Mouse (Mus musculus): ENCODE measurements around the gene Caskin2.

DNA sequence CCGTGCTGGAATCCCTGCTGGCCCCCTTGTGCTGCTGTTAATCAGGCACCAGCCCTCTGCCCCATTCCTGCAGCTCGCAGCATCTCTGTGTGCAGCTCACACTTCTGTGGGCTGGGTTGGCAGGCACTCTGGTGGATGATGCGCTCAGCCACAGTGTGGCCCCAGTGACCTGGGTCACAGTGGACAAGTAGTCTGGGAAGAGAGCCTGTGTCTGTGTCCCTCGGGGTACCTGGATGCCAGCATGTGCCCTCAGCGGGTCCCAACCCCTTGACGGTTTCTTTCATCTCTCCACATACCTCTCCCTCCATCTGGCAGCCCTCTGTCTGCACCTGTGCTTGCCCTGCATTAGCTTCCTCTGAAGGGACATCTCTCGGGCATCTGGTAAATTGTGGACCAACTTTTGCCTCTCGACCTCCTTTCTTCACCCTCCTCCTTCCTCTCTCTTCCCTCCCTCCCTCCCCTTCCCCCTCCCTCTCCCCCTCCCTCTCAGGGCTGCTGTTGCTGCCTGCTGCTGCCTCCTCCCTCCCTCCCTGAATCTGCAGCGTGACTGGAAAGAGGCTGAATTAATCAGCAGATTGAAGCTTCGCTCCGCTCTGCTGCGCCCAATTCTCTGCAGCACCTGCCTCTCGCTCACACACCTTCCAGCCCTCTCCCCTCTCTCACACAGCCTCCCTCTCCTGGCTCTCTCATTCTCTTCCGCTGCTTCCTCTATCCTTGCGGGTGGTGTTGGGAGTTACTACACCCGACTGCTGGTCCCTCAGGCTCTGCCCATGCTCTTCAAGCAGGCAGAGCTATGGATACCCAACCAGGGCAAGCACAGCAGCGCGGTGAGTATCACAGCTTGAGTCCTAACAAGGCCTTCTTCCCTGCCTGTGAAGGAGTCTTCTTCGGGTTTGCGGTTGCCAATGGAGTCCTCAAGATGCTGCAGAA, 33.0 kb downstream of the Caskin2 start:
- TF ChIP-seq CTCF (IDR thresholded peaks at IDR 0.05; ENCODE audit: low read depth) (no peak), EP300 (optimal IDR thresholded peaks at IDR 0.05) (no peak)

Data from stomach, postnatal 0 days (tissue).